Mouse (Mus musculus) thymus, adult 2 months (tissue): Measurements from ENCODE around the gene Ggt5. TPM values are rescaled to one million over a fixed set of nuclear protein-coding genes. Genes with fewer than 3 reads are reported as not detected.
A peak's percentile ranks its signal among the peaks of the same experiment; 100 is the strongest.

Source experiments
- DNase-seq: peaks from one replicate; pipeline ENCODE4 v3.0.0; 2021
- H3K27ac ChIP-seq: fragments of 200-500 bp; 2 replicates; pipeline ENCODE4 v1.5.1; 2012; ENCODE audit warnings: low read length, control low read depth; ENCODE audit not compliant: control insufficient read depth, insufficient read depth
- H3K27me3 ChIP-seq: fragments of 200-500 bp; 2 replicates; pipeline ENCODE4 v1.6.1; 2012; ENCODE audit warnings: mild to moderate bottlenecking, low read length, moderate library complexity, mixed read lengths; ENCODE audit not compliant: control insufficient read depth, insufficient read depth
- H3K36me3 ChIP-seq: fragments of 200-500 bp; 2 replicates; pipeline ENCODE4 v1.6.1; 2012; ENCODE audit warnings: mild to moderate bottlenecking, low read length, moderate library complexity; ENCODE audit not compliant: control insufficient read depth, insufficient read depth
- H3K4me1 ChIP-seq: fragments of 200-500 bp; replicated peaks from 2 replicates; pipeline ENCODE4 v1.6.1; 2012; ENCODE audit warnings: low read length; ENCODE audit not compliant: control insufficient read depth, insufficient read depth
- H3K4me3 ChIP-seq: fragments of 200-500 bp; 2 replicates; pipeline ENCODE4 v1.5.1; 2012; ENCODE audit warnings: mild to moderate bottlenecking, low read length, control low read depth, moderate library complexity; ENCODE audit not compliant: control insufficient read depth, insufficient read depth
- CTCF ChIP-seq: fragments of 200-500 bp; IDR thresholded peaks from 2 replicates; pipeline ENCODE4 v1.5.1; 2012; ENCODE audit warnings: mild to moderate bottlenecking, control low read depth, low read length, moderate library complexity, borderline replicate concordance; ENCODE audit not compliant: control insufficient read depth, poor library complexity, insufficient read depth; ENCODE audit errors: extremely low read depth
- POLR2A ChIP-seq: fragments of 200-500 bp; IDR thresholded peaks from 2 replicates; pipeline ENCODE4 v1.6.1; 2012; ENCODE audit warnings: mild to moderate bottlenecking, low read length, control low read depth, moderate library complexity; ENCODE audit not compliant: control insufficient read depth, poor library complexity, insufficient read depth; ENCODE audit errors: extremely low read depth
- WGBS: fragments of 180-500 bp; shearing (Covaris S2); methylation state at CpG from one replicate; pipeline ENCODE4 v1.1.7; 2018; 5-methylcytosine and 5-hydroxymethylcytosine counted together
- polyA plus RNA-seq: library from polyadenylated mRNA; depleted of rRNA; stranded (reverse); fragments of >200 nt; gene quantifications from 2 replicates; pipeline ENCODE4 v1.2.3, GENCODE M21; 2012; rRNA removed

Gene Ggt5
- polyA plus RNA-seq, 1 experiment: 73.6 TPM

DNA sequence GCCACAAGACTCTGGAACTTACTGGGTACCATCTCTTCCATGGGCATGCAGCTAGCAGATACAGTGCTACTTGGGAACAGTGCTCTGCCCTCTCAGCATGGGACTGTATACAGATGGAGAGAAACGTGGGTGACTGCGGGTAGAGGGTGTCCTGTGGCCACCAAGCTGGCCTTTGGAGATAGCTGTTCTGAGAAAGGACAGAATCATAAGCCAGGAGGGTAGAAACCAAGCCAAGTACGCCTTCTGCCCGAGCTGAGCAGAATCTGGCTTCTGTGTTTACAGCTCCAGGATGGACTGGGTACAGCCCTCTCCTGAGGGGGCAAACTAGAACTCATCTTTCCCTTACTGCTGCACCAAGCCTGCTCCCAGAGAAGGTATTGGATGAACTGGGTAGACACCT is 73.4 kb downstream of the Ggt5 start:
- H3K27ac ChIP-seq: no peak overlapping the region
- no peaks in the 10 kb centered on the region for H3K27me3 ChIP-seq
- peaks cover 7% of the 10 kb centered on the region; the same call in 1 of the 2 replicates for H3K36me3 ChIP-seq
- TF ChIP-seq CTCF: no peak
- no peak for TF ChIP-seq POLR2A
- peaks cover 13% of the 10 kb centered on the region for H3K4me1 ChIP-seq
- no peak overlapping the region for H3K4me3 ChIP-seq
- no peak for DNase-seq
- WGBS: 95% methylated on average over 4 of the region's 4 CpGs

GRCm38 (mm10) chr10:75664673-75665270 is 75.6 kb downstream of the Ggt5 start:
- H3K36me3 ChIP-seq: no peaks in the 10 kb centered on the region
- no peak for DNase-seq
- 90% methylated on average over 6 of the region's 6 CpGs for WGBS
- TF ChIP-seq CTCF (no peak), POLR2A (no peak)
- H3K4me3 ChIP-seq: no peak overlapping the region
- peaks cover 21% of the 10 kb centered on the region for H3K4me1 ChIP-seq
- H3K27me3 ChIP-seq: no peaks in the 10 kb centered on the region
- H3K27ac ChIP-seq: no peak overlapping the region

DNA sequence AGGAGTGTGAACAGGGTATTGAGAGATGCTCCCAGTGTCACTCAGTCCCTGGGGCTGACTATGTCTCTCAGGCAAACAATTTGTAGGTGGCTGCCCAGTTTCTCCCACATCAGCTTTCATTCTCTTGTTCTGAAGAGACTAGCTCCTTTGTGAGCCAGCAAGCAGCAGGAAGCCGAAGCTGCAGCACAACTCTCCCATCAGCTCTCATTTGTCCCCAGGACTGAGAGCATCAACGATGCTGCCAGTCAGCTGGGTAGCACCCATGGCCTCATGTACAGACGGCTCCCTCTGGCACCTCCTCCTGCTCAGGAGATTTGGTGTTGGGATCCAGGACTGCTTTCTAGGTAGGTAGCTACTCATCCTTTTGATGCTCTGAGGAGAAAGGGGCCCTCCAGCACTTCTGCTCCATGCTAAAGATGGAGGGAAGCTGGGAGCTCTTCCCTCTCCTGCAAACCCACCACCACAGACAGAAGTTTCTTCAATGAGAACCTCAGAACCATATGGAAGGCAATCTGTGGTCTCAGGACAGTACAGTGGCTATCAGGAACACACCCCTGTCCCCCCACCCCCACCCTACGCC is 77.4 kb downstream of the Ggt5 start:
- no peak for TF ChIP-seq CTCF
- peak; percentile 19 for DNase-seq
- Histone ChIP-seq H3K4me1 (peaks cover 21% of the 10 kb centered on the region), H3K27me3 (no peaks in the 10 kb centered on the region), H3K27ac (no peak overlapping the region), H3K36me3 (no peaks in the 10 kb centered on the region), H3K4me3 (peak overlapping the region; percentile 61)
- 23% methylated on average over 4 of the region's 4 CpGs for WGBS

Other genes with a start within 250 kb of the Ggt5 start
- 0.77 and 0.97 TPM in 2 replicates for gene Upb1, start 188.2 kb upstream of the Ggt5 start, polyA plus RNA-seq
- gene Snrpd3, start 71.8 kb upstream of the Ggt5 start, polyA plus RNA-seq: 25.1 and 28.3 TPM in 2 replicates
- gene Gucd1, start 71.4 kb upstream of the Ggt5 start, polyA plus RNA-seq: 77.0 and 80.5 TPM in 2 replicates
- 1.8 and 2.2 TPM in 2 replicates for gene Lrrc75b, start 29.0 kb upstream of the Ggt5 start, polyA plus RNA-seq
- 5.6 and 6.9 TPM in 2 replicates for gene Ggt1, start 27.7 kb upstream of the Ggt5 start, polyA plus RNA-seq
- gene Susd2, start 54.7 kb downstream of the Ggt5 start, polyA plus RNA-seq: 11.1 and 11.2 TPM in 2 replicates
- 82.3 and 89.2 TPM in 2 replicates for gene Cabin1, start 175.0 kb downstream of the Ggt5 start, polyA plus RNA-seq
- 66.8 and 77.3 TPM in 2 replicates for gene Ddt, start 184.1 kb downstream of the Ggt5 start, polyA plus RNA-seq
- gene Gm20441, start 191.6 kb downstream of the Ggt5 start, polyA plus RNA-seq: not detected in 2 replicates
- gene Gstt3, start 192.1 kb downstream of the Ggt5 start, polyA plus RNA-seq: 7.7 and 8.6 TPM in 2 replicates
- 15.4 and 19.2 TPM in 2 replicates for gene Gstt1, start 209.2 kb downstream of the Ggt5 start, polyA plus RNA-seq
- gene Gstt4, start 233.2 kb downstream of the Ggt5 start, polyA plus RNA-seq: 0.19 and 0.26 TPM in 2 replicates
- gene Gstt2, start 248.1 kb downstream of the Ggt5 start, polyA plus RNA-seq: 174 and 216 TPM in 2 replicates